Mouse (Mus musculus): ENCODE data around the gene Adamts4.

The Adamts4 gene

GRCm38 (mm10) chr1:171249913-171250600 lies at the start of gene Adamts4:
TSS of gene Adamts4 (plus strand) at chr1:171250421.
- DNase-seq (ENCODE audit: low spot score) = no peak

GRCm38 (mm10) chr1:171200769-171201168 lies 49.5 kb upstream of the Adamts4 start:
- no peak for DNase-seq (ENCODE audit: low spot score)

- no peak for DNase-seq (ENCODE audit: low spot score)
These were observed 46.6 kb upstream of the Adamts4 start for GRCm38 (mm10) chr1:171203471-171204248.

- no peak for DNase-seq (ENCODE audit: low spot score)
These were observed 46.0 kb upstream of the Adamts4 start for GRCm38 (mm10) chr1:171204249-171204644.

- DNase-seq (ENCODE audit: low spot score) = no peak
These were observed 44.3 kb upstream of the Adamts4 start for GRCm38 (mm10) chr1:171205704-171206493.

GRCm38 (mm10) chr1:171209409-171209808 lies 40.8 kb upstream of the Adamts4 start:
- DNase-seq (ENCODE audit: low spot score) = no peak

- no peak for DNase-seq (ENCODE audit: low spot score)
These were observed 37.4 kb upstream of the Adamts4 start for GRCm38 (mm10) chr1:171212854-171213253.

- no peak for DNase-seq (ENCODE audit: low spot score)
These were observed 36.3 kb upstream of the Adamts4 start, which contains the start of gene Nr1i3 for GRCm38 (mm10) chr1:171213801-171214496. TSS of gene Nr1i3 (plus strand) at chr1:171213970.

- DNase-seq (ENCODE audit: low spot score) = no peak
These were observed 33.8 kb upstream of the Adamts4 start for GRCm38 (mm10) chr1:171216241-171216955.

- peak; percentile 45 for DNase-seq (ENCODE audit: low spot score)
These were observed 29.4 kb upstream of the Adamts4 start for GRCm38 (mm10) chr1:171220871-171221270.

- no peak for DNase-seq (ENCODE audit: low spot score)
These were observed 28.7 kb upstream of the Adamts4 start for GRCm38 (mm10) chr1:171221281-171222193.

- peak; percentile 40 for DNase-seq (ENCODE audit: low spot score)
These were observed 27.7 kb upstream of the Adamts4 start, which contains the start of gene Tomm40l for GRCm38 (mm10) chr1:171222238-171223155. TSS of gene Tomm40l (minus strand) at chr1:171222514.

- DNase-seq (ENCODE audit: low spot score) = no peak
These were observed 27.1 kb upstream of the Adamts4 start for GRCm38 (mm10) chr1:171223168-171223567.

- no peak for DNase-seq (ENCODE audit: low spot score)
These were observed 26.4 kb upstream of the Adamts4 start for GRCm38 (mm10) chr1:171223796-171224195.

- no peak for DNase-seq (ENCODE audit: low spot score)
These were observed 25.4 kb upstream of the Adamts4 start, which contains the start of gene Apoa2 for GRCm38 (mm10) chr1:171224857-171225256. TSS of gene Apoa2 (plus strand) at chr1:171225054.

- no peak for DNase-seq (ENCODE audit: low spot score)
These were observed 23.4 kb upstream of the Adamts4 start for GRCm38 (mm10) chr1:171226780-171227179.

GRCm38 (mm10) chr1:171227879-171228278 lies 22.3 kb upstream of the Adamts4 start:
- no peak for DNase-seq (ENCODE audit: low spot score)

- DNase-seq (ENCODE audit: low spot score) = no peak
These were observed 20.5 kb upstream of the Adamts4 start for GRCm38 (mm10) chr1:171229750-171230149.

- DNase-seq (ENCODE audit: low spot score) = no peak
These were observed 20.0 kb upstream of the Adamts4 start for GRCm38 (mm10) chr1:171230215-171230614.
